ENCODE assay signal across 8 mouse cellular contexts in genomic region chr11:97627556-97628302, GRCm38 (mm10). TPM values are rescaled to one million over a fixed set of nuclear protein-coding genes. Genes with fewer than 3 reads are reported as not detected.
DNase-seq lines count a peak whose midpoint lies in the region; ATAC-seq lines count a peak whose summit lies in the region.

No protein-coding gene starts in this region.

- no peaks in the 10 kb centered on the region for H3K36me3 ChIP-seq in kidney, embryonic 16.5 days (ENCODE audit: insufficient read depth, low read length)
- H3K36me3 ChIP-seq in forebrain, embryonic 10.5 days (replicated peaks) = no peaks in the 10 kb centered on the region
- H3K36me3 ChIP-seq in limb, embryonic 10.5 days = no peaks in the 10 kb centered on the region
- H3K36me3 ChIP-seq in neural tube, embryonic 14.5 days (ENCODE audit: control insufficient read depth, insufficient read depth, low read length) = no peaks in the 10 kb centered on the region

- peaks cover 40% of the 10 kb centered on the region for H3K4me1 ChIP-seq in kidney, embryonic 16.5 days (ENCODE audit: insufficient read depth, low read length)
- H3K4me1 ChIP-seq in forebrain, embryonic 10.5 days = peaks cover 63% of the 10 kb centered on the region
- H3K4me1 ChIP-seq in limb, embryonic 10.5 days = peaks cover 59% of the 10 kb centered on the region
- H3K4me1 ChIP-seq in neural tube, embryonic 14.5 days (ENCODE audit: control insufficient read depth, insufficient read depth, low read length) = peaks cover 20% of the 10 kb centered on the region

- intact Hi-C loops in left cerebral cortex, postnatal 10 days (cut with DNase I) = no loop called here

- no peak for ATAC-seq in kidney, embryonic 16.5 days (ENCODE audit: low FRiP score, low TSS enrichment)
- ATAC-seq in neural tube, embryonic 14.5 days (ENCODE audit: low read depth) = no peak

- H3K9ac ChIP-seq in kidney, embryonic 16.5 days (replicated peaks; ENCODE audit: low read length) = peak overlapping the region; percentile 7; the same call in 1 of the 2 replicates
- no peak overlapping the region for H3K9ac ChIP-seq in neural tube, embryonic 14.5 days (replicated peaks; ENCODE audit: low read depth, low read length)

- H3K27ac ChIP-seq in kidney, embryonic 16.5 days (ENCODE audit: low read length) = no peak overlapping the region
- H3K27ac ChIP-seq in forebrain, embryonic 10.5 days = peak overlapping the region; percentile 90; the same call in 1 of the 2 replicates
- peak overlapping the region; percentile 90 for H3K27ac ChIP-seq in limb, embryonic 10.5 days
- no peak overlapping the region for H3K27ac ChIP-seq in neural tube, embryonic 14.5 days (ENCODE audit: low read depth, low read length)

- H3K4me2 ChIP-seq in kidney, embryonic 16.5 days (replicated peaks; ENCODE audit: low read depth, low read length) = peak overlapping the region; percentile 97
- peak overlapping the region; percentile 75 for H3K4me2 ChIP-seq in neural tube, embryonic 14.5 days (ENCODE audit: low read depth, low read length)

- DNase-seq in kidney, adult 18-20 months = no peak
- DNase-seq in forebrain, embryonic 10.5 days (ENCODE audit: extremely low spot score, low spot score) = peak; percentile 44
- DNase-seq in limb, embryonic 10.5 days (ENCODE audit: low spot score) = peak; percentile 42
- DNase-seq in left cerebral cortex, adult 9 months (ENCODE audit: low spot score in 2 of 2) = no peak
- no peak for DNase-seq in thymus, adult 18-20 months
- no peak for DNase-seq in left cerebral cortex, postnatal 10 days (ENCODE audit: extremely low spot score in 1 of 2, low spot score in 2 of 2)

- H3K4me3 ChIP-seq in kidney, embryonic 16.5 days (ENCODE audit: low read length) = peak overlapping the region; percentile 71
- peak overlapping the region; percentile 70 for H3K4me3 ChIP-seq in forebrain, embryonic 10.5 days
- peak overlapping the region; percentile 80 for H3K4me3 ChIP-seq in limb, embryonic 10.5 days
- peak overlapping the region; percentile 63 for H3K4me3 ChIP-seq in neural tube, embryonic 14.5 days (ENCODE audit: low read depth, low read length)

- no peaks in the 10 kb centered on the region for H3K9me3 ChIP-seq in kidney, embryonic 16.5 days (ENCODE audit: low read length)
- no peaks in the 10 kb centered on the region for H3K9me3 ChIP-seq in forebrain, embryonic 10.5 days
- no peaks in the 10 kb centered on the region for H3K9me3 ChIP-seq in limb, embryonic 10.5 days (replicated peaks)
- no peaks in the 10 kb centered on the region for H3K9me3 ChIP-seq in neural tube, embryonic 14.5 days (ENCODE audit: control insufficient read depth, low read length)

- H3K27me3 ChIP-seq in kidney, embryonic 16.5 days (ENCODE audit: insufficient read depth, low read length) = peaks cover 84% of the 10 kb centered on the region
- peaks cover 96% of the 10 kb centered on the region for H3K27me3 ChIP-seq in forebrain, embryonic 10.5 days (ENCODE audit: poor library complexity, severe bottlenecking)
- peaks cover 78% of the 10 kb centered on the region for H3K27me3 ChIP-seq in limb, embryonic 10.5 days (ENCODE audit: low read depth, poor library complexity, severe bottlenecking)
- peaks cover 53% of the 10 kb centered on the region for H3K27me3 ChIP-seq in neural tube, embryonic 14.5 days (ENCODE audit: control insufficient read depth, insufficient read depth, low read length)

- WGBS in kidney, embryonic 16.5 days = 5% methylated on average over 30 of the region's 30 CpGs
- WGBS in forebrain, embryonic 10.5 days = 0% methylated on average over 30 of the region's 30 CpGs
- 1% methylated on average over 30 of the region's 30 CpGs for WGBS in limb, embryonic 10.5 days
- 2% methylated on average over 30 of the region's 30 CpGs for WGBS in neural tube, embryonic 14.5 days

RNA-seq across cellular contexts. Expression of gene Epop, which starts 1.8 kb away (rescaled TPM):
- polyA plus RNA-seq in kidney, embryonic 16.5 days (2015; fragmentation: Nextera tagmentation; extraction: Ambion mirVana) = 2.3 and 2.5 TPM in 2 replicates
- polyA plus RNA-seq in forebrain, embryonic 10.5 days (2016; fragmentation: Nextera tagmentation; extraction: Ambion mirVana) = 11.4 and 11.6 TPM in 2 replicates
- polyA plus RNA-seq in limb, embryonic 10.5 days (2016; fragmentation: Nextera tagmentation; extraction: Ambion mirVana) = 16.1 and 23.8 TPM in 2 replicates
- polyA plus RNA-seq in neural tube, embryonic 14.5 days (2014; fragmentation: Nextera tagmentation; extraction: Ambion mirVana) = 1.5 and 2.4 TPM in 2 replicates
- 10 to 100 TPM; 15.0 to 18.4 TPM for total RNA-seq in left cerebral cortex, postnatal 10 days (2021)

RNA-seq across cellular contexts. Expression of gene Mllt6, which starts 35.5 kb away (rescaled TPM):
- polyA plus RNA-seq in kidney, embryonic 16.5 days (2015; fragmentation: Nextera tagmentation; extraction: Ambion mirVana) = 4.1 and 5.5 TPM in 2 replicates
- 1.5 and 2.5 TPM in 2 replicates for polyA plus RNA-seq in forebrain, embryonic 10.5 days (2016; fragmentation: Nextera tagmentation; extraction: Ambion mirVana)
- polyA plus RNA-seq in limb, embryonic 10.5 days (2016; fragmentation: Nextera tagmentation; extraction: Ambion mirVana) = 2.5 TPM in 2 replicates
- 4.7 and 5.1 TPM in 2 replicates for polyA plus RNA-seq in neural tube, embryonic 14.5 days (2014; fragmentation: Nextera tagmentation; extraction: Ambion mirVana)
- total RNA-seq in left cerebral cortex, postnatal 10 days (2021) = 10 to 100 TPM; 66.9 to 71.6 TPM

RNA-seq across cellular contexts. Expression of gene Srcin1, which starts 51.7 kb away (rescaled TPM):
- 1.0 and 1.1 TPM in 2 replicates for polyA plus RNA-seq in kidney, embryonic 16.5 days (2015; fragmentation: Nextera tagmentation; extraction: Ambion mirVana)
- polyA plus RNA-seq in forebrain, embryonic 10.5 days (2016; fragmentation: Nextera tagmentation; extraction: Ambion mirVana) = 0.91 and 1.1 TPM in 2 replicates
- 0.24 and 0.25 TPM in 2 replicates for polyA plus RNA-seq in limb, embryonic 10.5 days (2016; fragmentation: Nextera tagmentation; extraction: Ambion mirVana)
- 7.6 and 8.1 TPM in 2 replicates for polyA plus RNA-seq in neural tube, embryonic 14.5 days (2014; fragmentation: Nextera tagmentation; extraction: Ambion mirVana)
- total RNA-seq in left cerebral cortex, postnatal 10 days (2021) = 100 to 1,000 TPM; 281 to 294 TPM

RNA-seq across cellular contexts. Expression of gene Cisd3, which starts 57.9 kb away (rescaled TPM):
- 47.3 and 53.1 TPM in 2 replicates for polyA plus RNA-seq in kidney, embryonic 16.5 days (2015; fragmentation: Nextera tagmentation; extraction: Ambion mirVana)
- 17.0 and 21.7 TPM in 2 replicates for polyA plus RNA-seq in forebrain, embryonic 10.5 days (2016; fragmentation: Nextera tagmentation; extraction: Ambion mirVana)
- 9.4 and 15.3 TPM in 2 replicates for polyA plus RNA-seq in limb, embryonic 10.5 days (2016; fragmentation: Nextera tagmentation; extraction: Ambion mirVana)
- polyA plus RNA-seq in neural tube, embryonic 14.5 days (2014; fragmentation: Nextera tagmentation; extraction: Ambion mirVana) = 28.3 and 38.1 TPM in 2 replicates
- total RNA-seq in left cerebral cortex, postnatal 10 days (2021) = 10 to 100 TPM; 34.6 to 37.8 TPM

Comparison
In these comparisons a context has a peak if more than half of its experiments do, and no peak if none do; other contexts are left out.
1. H3K27ac ChIP-seq: peak in forebrain, embryonic 10.5 days (single experiment) and limb, embryonic 10.5 days (single experiment); none in kidney, embryonic 16.5 days (single experiment) and neural tube, embryonic 14.5 days (single experiment).
2. DNase-seq: peak in forebrain, embryonic 10.5 days (single experiment) and limb, embryonic 10.5 days (single experiment); none in kidney, adult 18-20 months (single experiment), left cerebral cortex, adult 9 months (0 of 2), thymus, adult 18-20 months (0 of 2) and left cerebral cortex, postnatal 10 days (0 of 2).
3. Peak in every context shown above with its lines, with median percentiles within 50 percentile points of each other: H3K4me3 ChIP-seq.